Mouse (Mus musculus): ENCODE measurements around the gene Wsb2.
"Not testable (repeated sequence)": the region's sequence is repeated elsewhere in the genome, so short reads cannot be mapped to it uniquely, and the experiment has no call there.

Gene Wsb2

GRCm38 (mm10) chr5:117357129-117357477, at the start of gene Wsb2:
TSS of gene Wsb2 (plus strand) at chr5:117357304.
- DNase-seq (ENCODE audit: extremely low spot score, low spot score): peak; percentile 87

- peak; percentile 51 for DNase-seq (ENCODE audit: extremely low spot score, low spot score)
Measured at GRCm38 (mm10) chr5:117307699-117308098, 49.4 kb upstream of the Wsb2 start.

DNA sequence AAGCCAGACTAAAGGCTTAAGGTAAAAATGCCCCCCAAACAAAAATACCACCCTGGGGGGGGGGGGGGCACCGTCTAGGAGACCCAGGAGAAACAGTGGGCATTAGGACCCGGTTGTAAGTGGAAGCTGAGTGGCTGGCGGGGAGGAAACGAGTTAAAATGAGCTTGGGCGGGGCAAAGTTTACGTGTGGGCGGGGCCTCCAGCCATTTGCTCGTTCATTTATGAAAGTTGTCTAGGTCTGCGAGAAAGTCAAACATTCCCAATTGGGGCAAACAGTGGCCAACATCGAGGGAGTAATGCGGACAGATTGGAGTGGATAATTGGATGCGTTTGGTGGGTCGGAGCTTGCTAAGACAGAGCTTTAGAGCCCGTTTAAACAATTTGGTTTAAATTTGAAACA, 43.7 kb upstream of the Wsb2 start:
- no peak for DNase-seq (ENCODE audit: extremely low spot score, low spot score)

DNA sequence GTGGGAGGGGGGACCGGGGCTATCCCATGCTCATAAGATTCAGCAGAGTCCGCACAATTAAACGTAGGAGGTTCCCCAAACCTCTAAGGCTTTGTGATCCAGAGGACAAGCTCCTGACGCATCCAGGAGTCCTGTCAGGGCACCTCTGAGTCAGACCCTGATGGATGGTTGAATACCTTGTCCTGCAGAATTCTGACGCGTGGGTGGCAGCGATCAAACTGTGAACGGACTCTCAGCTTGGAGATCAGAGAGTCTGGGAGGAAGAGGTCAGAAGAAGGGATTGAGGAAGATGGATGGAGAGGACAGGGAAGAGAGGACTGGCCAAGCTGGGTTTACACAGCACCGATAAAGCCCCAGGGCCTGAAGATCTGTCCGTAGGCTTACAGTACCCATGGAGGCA, 43.2 kb upstream of the Wsb2 start:
- DNase-seq (ENCODE audit: extremely low spot score, low spot score): no peak

- no peak for DNase-seq (ENCODE audit: extremely low spot score, low spot score)
Measured at GRCm38 (mm10) chr5:117314587-117315428, 42.3 kb upstream of the Wsb2 start.

DNA sequence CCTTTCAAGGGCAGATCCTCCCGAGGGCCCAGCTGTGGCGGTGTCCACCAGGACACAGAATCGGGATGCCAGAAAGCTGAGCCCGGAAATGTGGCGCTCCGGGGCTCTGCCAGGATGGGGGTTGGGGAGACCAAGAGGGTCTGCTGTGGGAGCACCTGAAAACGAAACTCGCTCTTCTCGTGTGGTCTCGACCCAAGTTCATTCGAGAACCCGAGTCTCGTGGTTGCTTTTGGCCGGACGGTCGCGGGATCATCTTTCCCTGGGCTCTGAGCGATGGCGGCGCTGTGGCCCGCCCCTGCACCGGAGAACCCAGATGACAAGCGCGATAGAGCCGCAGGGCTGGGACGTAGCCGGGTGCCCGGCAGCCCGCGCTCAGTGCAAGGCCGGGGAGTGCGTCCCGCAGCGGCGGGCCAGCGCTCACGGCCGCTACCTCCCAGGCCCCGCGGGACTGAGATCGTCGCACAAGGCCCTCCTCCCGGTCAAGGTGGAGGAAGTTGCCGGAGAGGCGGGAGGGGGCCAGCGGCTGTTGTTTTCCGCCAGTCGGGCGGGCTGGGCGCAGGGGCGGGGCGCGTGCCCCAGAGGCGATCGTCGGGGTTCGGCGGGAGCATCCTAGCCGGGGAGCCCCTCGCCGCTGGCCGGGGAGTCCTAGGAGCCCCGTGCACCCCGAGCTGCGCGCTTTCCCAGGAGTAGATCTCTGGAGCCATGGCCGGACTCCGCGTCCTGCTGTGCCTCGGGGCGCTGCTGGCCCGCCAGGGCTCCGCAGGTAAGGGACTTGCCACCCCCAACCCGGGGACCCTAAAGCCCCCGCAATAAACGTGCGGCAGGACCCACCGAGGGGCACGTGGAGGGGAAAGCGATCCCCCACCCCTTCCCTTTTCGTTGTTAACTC, 38.1 kb upstream of the Wsb2 start, which contains the start of gene Vsig10:
Gene Vsig10, plus strand, starts transcription at position 343 of the 889 bp plus-strand sequence.
- DNase-seq (ENCODE audit: extremely low spot score, low spot score): peak; percentile 77

DNA sequence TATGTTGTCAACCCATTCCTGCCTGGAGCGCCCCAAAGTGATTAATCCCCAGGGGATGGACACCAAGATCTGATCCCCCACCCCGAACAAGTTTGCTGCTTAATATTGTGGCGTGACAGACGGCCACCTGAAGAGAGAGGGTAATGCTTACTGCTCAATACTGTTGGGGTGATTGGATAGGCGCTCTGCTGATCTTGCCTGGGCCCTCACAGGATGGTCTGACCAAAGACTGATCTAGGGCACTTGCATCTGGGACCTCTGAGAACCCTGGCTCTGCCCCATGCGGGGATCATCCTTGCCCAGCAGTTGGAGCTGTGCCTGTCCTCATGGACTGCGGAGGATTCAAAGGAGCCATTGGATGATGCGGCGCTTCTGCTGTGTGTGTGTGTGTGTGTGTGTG, 33.4 kb upstream of the Wsb2 start:
- DNase-seq (ENCODE audit: extremely low spot score, low spot score): no peak

DNA sequence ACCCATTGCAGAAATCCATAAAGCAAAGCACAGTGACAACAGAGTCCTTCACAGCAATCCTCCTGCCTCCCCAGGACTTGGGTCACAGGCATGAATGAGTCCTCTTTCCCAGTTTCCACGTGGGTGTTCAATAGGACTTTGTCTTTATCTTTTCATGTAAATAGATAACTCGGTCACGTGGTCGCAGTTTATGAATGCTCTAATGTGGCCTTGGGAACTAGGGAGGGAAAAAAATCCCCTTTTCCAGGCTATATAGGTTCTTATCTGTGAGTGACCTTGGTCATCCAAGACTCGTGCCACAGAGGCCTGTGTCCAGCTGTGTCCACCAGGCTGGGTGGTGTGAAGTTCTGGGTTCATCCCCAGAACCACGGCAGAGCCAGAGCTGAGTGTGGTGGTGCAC, 30.7 kb upstream of the Wsb2 start:
- DNase-seq (ENCODE audit: extremely low spot score, low spot score): no peak

DNA sequence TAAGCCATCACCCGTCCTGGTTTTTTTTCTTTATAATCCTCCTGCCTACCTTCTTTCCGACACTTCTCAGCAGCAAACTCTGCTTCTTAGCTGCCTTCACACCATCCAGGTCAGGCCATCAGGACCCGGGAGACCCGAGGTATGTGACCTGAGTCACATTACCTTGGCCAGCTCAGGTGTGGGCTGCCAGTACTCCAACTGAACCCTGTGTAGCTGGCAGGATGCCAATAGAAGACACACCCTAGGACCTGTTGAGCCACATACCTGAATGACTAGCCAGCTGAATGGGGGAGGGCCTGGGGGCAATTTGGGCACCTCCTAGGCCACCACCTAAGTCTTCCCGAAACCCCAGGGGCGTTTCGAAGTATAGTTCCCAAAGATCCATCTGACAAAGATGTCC, 26.6 kb upstream of the Wsb2 start:
- no peak for DNase-seq (ENCODE audit: extremely low spot score, low spot score)

DNA sequence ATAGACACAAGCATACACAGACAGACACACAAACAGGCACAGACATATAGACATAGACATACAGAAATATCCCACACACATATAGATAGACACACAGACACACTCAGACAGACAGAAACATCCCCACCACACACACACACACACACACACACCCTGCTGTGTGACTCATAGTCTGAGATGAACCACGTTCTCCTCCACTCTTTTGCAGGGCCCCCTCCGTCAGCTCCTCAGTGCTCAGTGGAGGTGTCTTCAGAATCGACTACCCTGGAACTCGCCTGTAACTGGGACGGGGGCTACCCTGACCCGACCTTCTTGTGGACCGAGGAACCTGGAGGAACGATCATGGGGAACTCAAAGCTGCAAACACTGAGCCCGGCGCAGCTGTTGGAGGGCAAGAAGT, 19.1 kb upstream of the Wsb2 start:
- no peak for DNase-seq (ENCODE audit: extremely low spot score, low spot score)

GRCm38 (mm10) chr5:117338503-117338902, 18.6 kb upstream of the Wsb2 start:
- no peak for DNase-seq (ENCODE audit: extremely low spot score, low spot score)

DNA sequence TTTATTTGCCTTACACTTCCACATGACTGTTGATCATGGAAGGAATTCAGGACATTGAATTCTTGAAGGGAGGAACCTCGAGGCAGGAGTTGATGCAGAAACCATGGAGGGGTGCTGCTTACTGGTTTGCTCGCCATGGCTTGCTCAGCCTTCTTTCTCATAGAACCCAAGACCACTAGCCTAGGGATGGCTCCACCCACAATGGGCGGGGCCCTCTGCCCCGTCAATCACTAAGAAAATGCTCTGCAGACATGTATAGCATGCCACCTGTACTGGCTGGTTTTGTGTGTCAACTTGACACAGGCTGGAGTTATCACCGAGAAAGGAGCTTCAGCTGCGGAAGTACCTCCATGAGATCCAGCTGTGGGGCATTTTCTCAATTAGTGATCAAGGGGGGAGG, 17.0 kb upstream of the Wsb2 start:
- no peak for DNase-seq (ENCODE audit: extremely low spot score, low spot score)

DNA sequence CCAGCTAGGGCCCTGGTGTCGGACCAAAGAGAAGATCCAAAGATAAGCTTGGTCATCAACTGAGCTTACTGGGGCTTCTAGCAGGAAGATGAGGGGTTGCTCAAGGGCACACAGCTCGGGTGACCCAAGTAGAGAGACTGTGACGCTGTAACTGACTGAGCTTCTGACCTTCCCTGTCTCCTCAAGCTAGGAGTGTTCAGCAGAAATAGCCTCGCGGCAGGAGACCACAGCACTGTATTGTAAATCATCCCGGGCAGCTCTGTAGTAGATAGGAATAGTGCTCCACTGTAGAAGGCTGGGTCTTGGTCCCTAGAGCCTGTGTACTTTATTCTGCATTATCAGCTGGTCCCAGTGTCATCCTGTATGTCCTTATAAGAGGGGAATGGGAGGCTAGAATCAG, 15.2 kb upstream of the Wsb2 start:
- no peak for DNase-seq (ENCODE audit: extremely low spot score, low spot score)

GRCm38 (mm10) chr5:117344496-117344895, 12.6 kb upstream of the Wsb2 start:
- not testable (repeated sequence) for DNase-seq (ENCODE audit: extremely low spot score, low spot score)

DNA sequence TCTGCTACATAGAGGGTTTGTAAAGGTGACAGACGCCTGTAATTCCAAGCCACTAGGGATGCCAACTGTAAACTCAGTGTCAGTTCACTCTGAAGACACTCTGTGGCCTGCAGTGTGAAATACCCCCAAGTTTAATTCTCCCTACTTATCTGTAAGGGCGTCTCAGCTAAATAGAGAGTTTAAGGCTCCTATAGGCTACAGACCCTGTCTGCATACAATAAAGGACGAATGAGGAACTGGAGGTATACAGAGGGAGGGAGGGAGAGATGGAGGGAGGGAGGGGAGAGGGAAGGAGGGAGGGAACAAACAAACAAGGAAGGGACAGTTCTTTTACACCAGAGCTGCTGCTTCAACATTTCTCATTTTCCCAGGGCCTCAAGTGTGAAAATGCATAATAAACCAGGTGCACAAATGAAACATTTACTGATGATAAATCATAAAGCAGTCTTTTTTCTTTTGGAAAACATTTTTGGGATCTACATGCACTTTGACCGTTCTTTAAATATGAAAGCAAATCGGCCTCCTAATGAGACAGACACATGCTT, 11.6 kb upstream of the Wsb2 start:
- no peak for DNase-seq (ENCODE audit: extremely low spot score, low spot score)

- DNase-seq (ENCODE audit: extremely low spot score, low spot score): no peak
Measured at GRCm38 (mm10) chr5:117346281-117346680, 10.8 kb upstream of the Wsb2 start.

- DNase-seq (ENCODE audit: extremely low spot score, low spot score): no peak
Measured at GRCm38 (mm10) chr5:117347011-117347410, 10.1 kb upstream of the Wsb2 start.

DNA sequence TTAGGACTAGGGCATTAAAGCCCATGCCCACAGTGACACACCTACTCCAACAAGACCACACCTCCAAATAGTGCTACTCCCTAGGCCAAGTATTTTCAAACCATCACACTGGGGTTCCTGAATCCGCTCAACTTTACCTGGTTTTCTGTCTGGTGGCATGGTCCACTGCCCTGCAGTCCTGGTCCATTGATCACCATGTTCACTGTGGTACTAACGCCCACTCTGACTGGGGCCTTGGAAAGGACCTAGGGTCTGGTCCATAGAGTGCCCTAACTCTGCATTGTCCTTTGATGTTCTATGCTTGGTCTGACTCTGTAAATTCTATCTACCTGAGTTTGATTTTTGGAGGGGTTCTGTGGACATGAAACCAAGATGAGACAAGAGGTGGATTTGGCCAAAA, 9.3 kb upstream of the Wsb2 start:
- no peak for DNase-seq (ENCODE audit: extremely low spot score, low spot score)

GRCm38 (mm10) chr5:117348279-117348678, 8.8 kb upstream of the Wsb2 start:
- DNase-seq (ENCODE audit: extremely low spot score, low spot score): peak; percentile 75

DNA sequence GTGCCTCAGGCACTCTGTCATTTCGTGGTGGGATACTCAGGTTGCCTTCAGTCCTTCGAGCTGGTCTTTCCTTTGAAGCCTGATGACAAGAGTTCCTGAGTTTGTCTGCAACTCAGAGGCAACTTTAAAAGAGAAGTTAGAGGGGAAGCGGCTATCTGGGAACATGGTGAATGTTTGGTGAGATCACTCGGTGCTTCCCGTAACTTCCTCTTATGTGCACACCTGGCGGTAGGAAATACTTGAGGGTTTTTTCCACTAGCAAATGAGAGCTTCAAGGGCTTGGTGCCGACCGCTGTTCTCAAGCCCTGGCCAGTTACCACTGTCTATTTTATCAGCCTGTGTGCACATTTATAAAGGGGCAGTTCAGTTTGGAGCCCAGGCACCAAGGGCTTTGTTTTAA, 3.0 kb upstream of the Wsb2 start:
- DNase-seq (ENCODE audit: extremely low spot score, low spot score): no peak

- DNase-seq (ENCODE audit: extremely low spot score, low spot score): no peak
Measured at GRCm38 (mm10) chr5:117355648-117356303, 1.3 kb upstream of the Wsb2 start.

Measured in neural tube, embryonic 10.5 days (tissue).